Mouse (Mus musculus): Measurements from ENCODE around the gene Prtn3.
"Not testable (repeated sequence)": the region's sequence is repeated elsewhere in the genome, so short reads cannot be mapped to it uniquely, and the experiment has no call there.

The Prtn3 gene

DNA sequence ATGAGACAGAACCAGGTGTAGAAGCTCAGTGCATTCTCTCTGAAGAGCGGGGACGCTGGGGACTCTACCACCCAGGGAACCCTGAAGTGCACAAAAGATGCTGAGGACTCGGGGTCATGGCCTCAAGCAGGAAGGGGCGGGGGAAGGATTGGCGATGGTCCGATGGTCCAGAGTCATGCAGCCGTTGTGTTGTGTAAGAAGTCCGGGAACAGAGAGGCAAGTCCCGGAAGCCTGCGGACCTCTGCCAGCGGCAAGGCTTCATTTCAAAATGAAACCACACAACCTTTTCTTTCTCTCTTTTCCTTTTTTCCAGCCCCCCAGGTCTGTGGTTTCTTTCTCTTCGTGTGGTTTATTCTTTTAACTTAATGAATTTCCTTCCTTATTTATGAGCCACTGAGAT is 3.5 kb downstream of the Prtn3 start:
- DNase-seq, result no peak

DNA sequence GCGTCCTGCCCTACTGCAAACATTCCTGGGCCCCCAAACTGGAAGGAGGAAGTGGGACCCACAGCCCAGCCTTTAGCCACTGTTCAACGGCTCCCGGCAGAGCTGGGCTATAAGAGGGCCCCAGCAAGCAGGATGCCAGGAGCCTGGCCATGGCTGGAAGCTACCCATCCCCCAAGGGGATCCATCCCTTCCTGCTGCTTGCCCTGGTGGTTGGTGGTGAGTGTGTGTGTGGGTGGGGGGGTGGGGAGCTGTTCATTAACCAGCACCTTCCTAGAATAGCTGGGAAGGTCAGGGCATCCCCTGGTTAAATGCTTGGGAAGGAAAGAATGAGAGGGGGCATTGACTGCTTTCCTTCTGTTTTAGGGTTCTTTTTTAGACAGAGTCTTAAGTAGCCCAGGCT is 5.3 kb downstream of the Prtn3 start:
- no peak for DNase-seq

GRCm38 (mm10) chr10:79880721-79881120 is 6.4 kb downstream of the Prtn3 start:
- DNase-seq, result no peak

DNA sequence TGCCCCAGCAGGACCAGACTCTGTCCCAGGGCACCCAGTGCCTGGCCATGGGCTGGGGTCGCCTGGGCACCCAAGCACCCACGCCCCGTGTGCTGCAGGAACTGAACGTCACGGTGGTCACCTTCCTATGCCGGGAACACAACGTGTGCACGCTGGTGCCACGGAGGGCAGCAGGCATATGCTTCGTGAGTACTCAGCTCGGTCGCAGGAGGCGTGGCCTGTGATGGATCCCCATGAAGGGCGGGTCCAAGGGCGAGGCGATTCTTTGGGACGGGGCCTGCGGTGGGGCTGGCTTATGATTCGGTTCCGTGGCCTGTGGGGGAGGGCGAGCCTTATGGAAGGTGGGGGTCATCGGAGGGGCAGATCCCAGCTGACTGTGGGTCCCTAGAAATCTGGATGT is 7.7 kb downstream of the Prtn3 start:
- no peak for DNase-seq

GRCm38 (mm10) chr10:79883297-79884084 is 9.2 kb downstream of the Prtn3 start:
- DNase-seq, result peak; percentile 86 to 89

GRCm38 (mm10) chr10:79884446-79884845 is 10.2 kb downstream of the Prtn3 start:
- peak in 1 of 2 experiments; percentile 45 for DNase-seq

GRCm38 (mm10) chr10:79884938-79885337 is 10.7 kb downstream of the Prtn3 start:
- not testable (repeated sequence) for DNase-seq

DNA sequence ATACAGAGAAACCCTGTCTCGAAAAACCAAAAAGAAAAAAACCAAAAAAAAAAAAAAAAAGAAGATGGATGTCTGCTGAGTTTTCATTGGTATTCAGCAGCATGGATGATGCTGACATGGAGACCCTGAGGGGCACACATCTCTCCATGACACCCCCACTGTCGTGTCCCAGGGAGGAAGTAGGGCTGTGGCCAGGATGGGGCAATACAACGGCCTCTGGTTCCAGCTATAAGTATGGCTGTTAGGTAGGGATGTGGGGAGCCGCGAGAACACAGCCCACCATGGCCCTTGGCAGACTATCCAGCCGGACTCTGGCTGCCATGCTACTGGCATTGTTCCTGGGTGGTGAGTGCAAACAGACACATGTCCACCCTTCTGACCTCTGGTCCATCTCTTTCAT is 11.8 kb downstream of the Prtn3 start, which contains the start of gene Elane:
Elane (plus strand) TSS at position 194 of the 400 bp plus-strand sequence.
- DNase-seq, result no peak

GRCm38 (mm10) chr10:79886611-79887010 is 12.3 kb downstream of the Prtn3 start:
- no peak for DNase-seq

- DNase-seq, result no peak
These were observed 15.1 kb downstream of the Prtn3 start for GRCm38 (mm10) chr10:79889386-79889785.

DNA sequence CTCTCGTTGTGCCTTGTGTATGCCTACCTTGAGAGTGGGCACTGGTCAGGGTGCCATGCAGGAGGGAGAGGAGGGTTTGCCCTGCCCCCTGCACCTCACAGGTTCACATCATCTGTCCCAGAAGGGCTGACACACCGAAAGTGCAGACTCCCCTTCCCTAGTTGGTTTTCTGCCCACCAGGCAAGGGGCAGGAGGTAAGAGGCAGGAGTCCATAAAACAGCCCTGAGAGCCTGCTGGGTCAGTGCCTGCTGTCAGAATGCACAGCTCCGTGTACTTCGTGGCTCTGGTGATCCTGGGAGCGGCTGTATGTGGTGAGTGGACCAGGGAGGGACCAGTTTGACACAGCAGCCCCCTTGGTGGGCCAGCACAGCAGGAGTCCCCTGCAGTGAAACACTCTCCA is 16.4 kb downstream of the Prtn3 start, which contains the start of gene Cfd:
Cfd (plus strand) TSS at position 184 of the 400 bp plus-strand sequence.
- no peak for DNase-seq

- DNase-seq, result peak; percentile 83 to 85
These were observed 18.3 kb downstream of the Prtn3 start for GRCm38 (mm10) chr10:79892451-79893118.

DNA sequence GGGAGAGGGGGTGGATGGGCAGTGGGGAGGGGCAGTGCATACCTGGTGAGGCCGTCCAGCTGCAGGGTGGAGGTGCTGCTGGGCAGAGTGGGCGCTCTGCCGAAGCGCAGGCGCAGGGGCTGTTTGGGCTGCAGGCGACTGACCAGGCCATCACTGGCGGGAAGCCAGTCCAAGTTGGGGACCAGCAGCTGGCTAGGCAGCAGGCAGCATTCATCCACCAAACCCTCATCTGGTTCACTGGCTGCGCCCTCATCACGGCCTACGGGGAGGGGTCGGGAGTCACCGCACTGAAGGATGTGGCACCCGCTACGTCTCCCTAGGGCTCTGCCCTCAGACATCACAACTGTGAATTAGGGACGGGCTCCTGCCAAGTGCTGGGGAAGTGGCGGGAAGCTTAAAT is 22.0 kb downstream of the Prtn3 start:
- no peak for DNase-seq

DNA sequence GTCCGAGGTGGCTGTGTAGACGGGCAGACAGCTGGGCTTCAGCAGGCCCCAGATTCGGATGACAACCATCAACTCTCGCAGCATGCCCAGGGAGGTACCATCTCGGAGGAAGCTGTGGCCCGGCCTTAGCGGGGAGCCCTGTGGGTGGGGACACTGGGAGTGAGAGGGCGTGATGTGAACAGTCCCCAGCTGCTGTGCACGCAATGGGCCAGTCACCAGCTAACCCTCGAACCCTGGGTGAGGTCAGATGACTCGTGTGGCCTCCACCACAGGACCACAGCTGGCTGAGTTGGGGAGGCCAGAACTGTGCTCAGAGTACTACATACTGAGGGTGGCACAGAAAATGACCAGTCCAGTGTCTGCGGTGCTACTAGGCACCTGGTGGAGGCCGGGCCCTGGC is 22.5 kb downstream of the Prtn3 start:
- DNase-seq, result no peak

- no peak for DNase-seq
These were observed 23.3 kb downstream of the Prtn3 start for GRCm38 (mm10) chr10:79897316-79898245.

DNA sequence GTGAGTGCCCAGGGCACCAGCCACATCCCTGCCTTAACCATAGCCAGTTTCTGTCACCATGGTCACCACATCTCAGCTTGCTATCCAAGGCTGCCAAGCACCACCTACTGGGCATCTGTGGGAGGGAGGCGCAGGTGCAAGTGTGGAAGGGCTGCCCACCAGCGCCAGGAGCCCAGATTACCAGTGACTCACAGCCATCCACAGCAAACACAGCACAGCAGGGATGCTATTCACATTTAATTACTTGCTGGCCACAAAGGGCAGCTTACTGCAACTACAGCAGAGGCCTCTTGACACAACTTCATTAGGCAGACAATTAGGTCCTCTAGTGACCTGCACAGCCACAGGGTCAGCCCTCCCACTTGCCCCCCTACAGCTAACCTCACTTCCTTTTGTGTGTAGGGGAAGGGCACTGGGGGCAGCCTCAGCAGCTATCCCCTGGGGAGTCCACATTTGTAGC is 26.7 kb downstream of the Prtn3 start:
- no peak for DNase-seq

DNA sequence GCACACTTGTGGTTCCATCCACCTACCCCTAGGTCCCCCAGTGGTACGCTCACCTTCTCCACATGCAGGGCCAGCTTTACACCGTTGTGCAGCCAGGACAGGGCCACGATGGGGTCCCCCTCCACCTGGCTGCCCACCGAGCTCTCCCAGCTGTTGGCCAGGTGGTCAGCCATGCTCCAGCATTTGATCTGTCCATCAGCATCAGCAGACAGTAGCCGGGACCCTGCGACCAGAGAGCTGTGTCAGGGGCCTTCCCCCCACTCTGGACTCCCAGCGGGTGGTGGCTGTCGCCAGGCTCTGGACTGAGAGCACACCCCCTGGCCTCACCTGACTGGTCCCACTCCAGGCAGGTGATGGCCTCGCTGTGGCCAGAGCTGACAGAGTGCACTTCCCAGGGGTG is 32.4 kb downstream of the Prtn3 start:
- DNase-seq, result no peak

DNA sequence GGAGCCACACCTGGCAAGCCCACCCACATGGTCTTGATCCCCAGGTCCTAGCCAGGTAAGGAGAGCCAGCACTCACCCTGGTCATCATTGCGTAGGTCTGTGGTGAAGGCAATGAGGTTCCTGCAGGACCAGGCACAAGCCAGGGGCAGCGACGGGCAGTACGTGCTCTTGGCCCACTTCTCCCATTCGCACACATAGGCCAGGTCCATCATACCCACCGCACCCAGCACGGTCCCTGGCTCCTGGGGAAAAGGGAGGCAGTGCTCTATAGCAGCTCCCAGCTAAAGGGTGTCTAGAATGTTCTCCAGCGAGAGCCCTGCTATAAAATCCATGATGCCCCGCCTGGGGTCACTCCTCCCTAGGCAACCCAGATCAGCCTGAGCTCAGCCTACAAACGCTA is 33.1 kb downstream of the Prtn3 start:
- no peak for DNase-seq

GRCm38 (mm10) chr10:79908167-79909091 is 34.2 kb downstream of the Prtn3 start, which contains the start of gene Med16:
TSS of gene Med16 (minus strand) at chr10:79908923.
- peak; percentile 96 for DNase-seq

DNA sequence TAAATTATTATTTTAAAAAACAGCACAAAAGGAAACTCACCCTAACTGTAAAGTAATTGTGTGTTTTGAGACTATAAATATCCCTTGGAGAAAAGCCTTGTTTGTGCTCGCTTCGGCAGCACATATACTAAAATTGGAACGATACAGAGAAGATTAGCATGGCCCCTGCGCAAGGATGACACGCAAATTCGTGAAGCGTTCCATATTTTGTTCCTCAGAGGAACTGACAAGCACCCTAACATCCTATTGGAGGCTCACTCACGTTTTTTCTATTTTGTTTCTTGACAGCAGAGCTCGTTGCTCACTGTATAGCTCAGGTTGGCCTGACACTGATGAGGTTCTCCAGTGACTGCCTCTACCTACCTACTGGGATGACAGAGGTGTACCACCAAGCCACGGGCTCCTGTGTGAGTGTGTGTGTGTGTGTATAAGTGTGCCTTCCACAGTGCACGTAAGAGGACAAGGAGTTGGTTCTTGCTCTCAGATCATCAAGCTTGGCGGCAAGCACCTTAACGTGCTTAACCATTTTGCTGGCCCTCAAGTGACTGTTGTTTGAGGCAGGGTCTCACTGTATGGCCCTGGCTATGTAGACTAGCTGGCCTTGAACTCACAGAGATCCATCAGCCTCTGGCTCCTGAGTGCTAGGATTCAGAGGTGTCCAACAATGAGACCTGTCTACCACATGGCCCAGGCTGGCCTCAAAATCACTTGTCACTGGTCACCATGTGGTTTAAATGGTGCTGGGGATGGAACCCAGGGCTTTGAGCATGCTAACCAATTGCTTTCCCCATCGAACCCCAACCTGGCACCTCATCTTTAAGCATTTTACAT is 35.0 kb downstream of the Prtn3 start:
- DNase-seq, result peak; percentile 48 to 58

DNA sequence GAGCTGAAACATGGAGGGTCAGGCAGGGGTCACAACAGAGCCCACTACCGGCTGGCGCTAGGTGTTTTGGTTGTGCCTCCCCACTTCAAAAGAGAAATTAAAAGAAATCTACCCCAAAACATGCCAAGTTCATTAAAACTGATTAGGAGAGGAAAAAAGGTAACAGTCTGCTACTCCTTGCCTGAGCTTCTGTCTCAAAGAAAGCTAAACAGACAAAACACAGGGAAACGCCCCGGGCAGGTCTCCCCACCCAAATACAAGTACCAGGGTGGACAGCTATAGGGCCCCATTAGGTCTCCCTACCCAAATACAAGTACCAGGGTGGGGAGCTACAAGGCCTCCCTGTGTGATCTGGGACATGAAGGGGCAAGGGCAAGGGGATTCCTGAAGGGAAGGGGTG is 36.3 kb downstream of the Prtn3 start, which contains the start of gene Gm26602:
Gm26602 (plus strand) TSS at position 301 of the 400 bp plus-strand sequence.
- DNase-seq, result no peak
